Mouse (Mus musculus): ENCODE data around the gene Clpsl2.

DNA sequence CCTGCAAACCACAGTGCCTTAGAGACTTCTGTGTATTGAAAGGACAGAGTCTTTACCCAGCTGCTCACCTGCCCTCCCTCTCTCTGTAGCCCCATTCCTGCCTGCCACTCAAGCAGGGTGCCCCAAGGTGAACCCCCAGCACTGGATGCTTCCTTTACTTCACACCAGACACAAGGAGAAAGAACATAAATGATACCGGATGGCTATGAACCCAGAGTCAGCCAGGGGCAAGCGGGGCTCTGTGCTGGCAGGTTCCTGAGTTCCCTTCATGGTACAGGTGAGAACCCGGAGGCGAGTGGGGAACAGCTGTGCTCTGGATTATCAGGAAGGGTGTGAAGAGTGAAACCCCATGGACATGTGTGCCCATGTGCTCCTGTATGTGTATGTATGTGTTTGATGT, 43.6 kb upstream of the Clpsl2 start:
- TF ChIP-seq MYOG (IDR thresholded peaks at IDR 0.05; ENCODE audit: control insufficient read depth, extremely low read depth, insufficient read length) (no peak), CTCF (IDR thresholded peaks at IDR 0.05; ENCODE audit: control insufficient read depth, insufficient read depth, insufficient read length) (no peak), MYOD1 (IDR thresholded peaks at IDR 0.05; ENCODE audit: control insufficient read depth, insufficient read length, low read depth) (no peak), MAX (IDR thresholded peaks at IDR 0.05) (no peak), USF1 (IDR thresholded peaks at IDR 0.05; ENCODE audit: low read depth) (no peak), CEBPB (IDR thresholded peaks at IDR 0.05; ENCODE audit: low read depth) (no peak)

Measured in C2C12 (cell line).